Mouse (Mus musculus): ENCODE results near the gene Gm973.

GRCm38 (mm10) chr1:59603417-59603712 lies 87.3 kb downstream of the Gm973 start:
- TF ChIP-seq POLR2A (IDR thresholded peaks at IDR 0.05; ENCODE audit: low read depth, low read length), result no peak
- no peak for TF ChIP-seq EP300 (IDR thresholded peaks at IDR 0.05; ENCODE audit: low read length)
- TF ChIP-seq JUND (conservative IDR thresholded peaks at IDR 0.05; ENCODE audit: low read depth, low read length), result no peak
- no peak for TF ChIP-seq CHD2 (IDR thresholded peaks at IDR 0.05; ENCODE audit: low read length)
- TF ChIP-seq CTCF (conservative IDR thresholded peaks at IDR 0.05 in 1 of 2, IDR thresholded peaks at IDR 0.05 in 1 of 2; ENCODE audit: low read depth in 2 of 2, low read length in 2 of 2), result no peak
- TF ChIP-seq SMC3 (IDR thresholded peaks at IDR 0.05; ENCODE audit: low read depth, low read length), result no peak
- TF ChIP-seq RAD21 (IDR thresholded peaks at IDR 0.05; ENCODE audit: low read depth, low read length), result no peak
- no peak for TF ChIP-seq ELF1 (IDR thresholded peaks at IDR 0.05; ENCODE audit: low read depth, low read length)
- TF ChIP-seq TCF12 (IDR thresholded peaks at IDR 0.05; ENCODE audit: low read depth, low read length), result no peak
- TF ChIP-seq UBTF (IDR thresholded peaks at IDR 0.05; ENCODE audit: low read depth, low read length), result no peak

Measured in CH12.LX (cell line).